Mouse (Mus musculus) c-Kit-negative CD71-positive TER-119-positive erythroid progenitor cells, embryonic 14.5 days (primary cell): ENCODE data around the gene Psen1.

ENCODE experiments used
- DNase-seq: peaks from one replicate; pipeline ENCODE4 v3.0.0-alpha.2; 2013; ENCODE audit warnings: low read depth, low spot score

Gene Psen1

DNA sequence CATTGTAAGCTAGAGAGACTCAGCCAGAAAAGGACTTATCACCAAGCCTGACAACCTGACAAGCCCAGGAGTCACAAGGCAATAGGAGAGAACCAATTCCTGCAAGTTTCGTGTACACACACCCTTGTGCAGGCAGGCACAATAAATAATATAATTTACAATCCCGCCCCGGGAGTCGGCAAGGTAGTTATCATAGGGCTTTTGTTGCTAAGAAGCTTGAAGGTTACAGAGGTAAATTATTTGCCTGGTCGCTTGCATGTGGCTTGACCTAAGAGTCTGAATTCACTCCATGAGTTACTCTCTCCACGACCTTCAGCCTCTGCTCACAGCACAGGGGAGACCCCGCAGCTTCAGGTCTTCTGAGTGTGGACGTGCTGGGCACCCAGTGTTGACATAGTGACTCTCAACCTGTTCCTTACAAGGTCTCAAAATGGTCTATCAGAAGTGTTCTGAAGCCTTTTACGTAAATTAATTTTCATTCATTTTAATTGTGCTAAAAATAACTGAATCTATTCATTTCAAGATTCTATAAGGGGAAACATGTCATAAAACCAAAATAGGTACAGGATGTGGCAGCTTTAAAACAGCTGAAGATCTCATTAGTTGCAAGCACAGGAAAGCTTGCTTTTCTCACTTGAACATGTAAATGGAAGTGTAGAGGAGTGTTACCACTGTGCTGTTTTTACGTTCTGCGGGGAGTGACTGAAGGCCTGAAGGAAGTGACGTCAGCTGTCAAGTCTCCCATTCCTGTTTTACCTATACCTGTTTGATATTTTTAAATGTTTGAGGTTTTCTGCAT, 38.8 kb downstream of the Psen1 start:
- DNase-seq: no peak

DNA sequence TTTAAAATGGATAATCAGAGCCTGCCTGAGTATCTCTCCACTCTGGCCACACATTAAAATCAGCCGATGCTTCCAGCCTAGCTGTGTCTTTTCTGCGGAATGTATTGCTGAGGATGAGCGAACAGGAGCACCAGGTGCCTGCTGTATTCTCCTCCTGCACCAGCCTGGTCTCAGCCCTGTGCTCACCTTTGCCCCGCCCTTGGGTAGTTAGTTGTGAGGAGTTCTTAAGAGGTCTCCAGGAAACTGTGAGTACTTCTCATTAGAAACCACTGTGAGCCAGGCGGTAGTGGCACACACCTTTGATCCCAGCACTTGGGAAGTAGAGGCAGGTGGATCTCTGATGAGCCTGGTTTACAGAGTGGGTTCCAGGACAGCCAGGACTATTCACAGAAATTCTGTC, 44.3 kb downstream of the Psen1 start:
- no peak for DNase-seq

GRCm38 (mm10) chr12:83734047-83734446, 46.1 kb downstream of the Psen1 start:
- no peak for DNase-seq

DNA sequence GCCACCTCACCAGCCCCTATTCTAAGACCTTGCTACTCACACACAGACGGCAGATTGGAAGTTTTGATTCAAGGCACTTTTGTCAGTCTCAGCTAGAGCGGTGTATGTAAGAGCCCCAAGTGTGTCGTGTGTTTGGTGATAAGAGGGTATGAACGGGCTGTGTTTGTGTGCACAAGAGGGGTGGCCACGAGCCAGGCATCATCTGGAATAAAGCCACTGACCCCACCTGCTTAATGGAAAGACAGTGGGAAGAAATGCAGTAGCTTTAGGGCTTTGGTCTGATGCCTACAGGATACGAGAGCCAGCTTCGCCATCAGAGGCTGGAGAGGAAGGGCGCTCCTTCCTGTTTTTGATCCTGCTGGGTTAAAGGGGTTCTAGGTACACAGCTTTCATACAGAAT, 48.3 kb downstream of the Psen1 start:
- no peak for DNase-seq

GRCm38 (mm10) chr12:83738651-83739050, 50.7 kb downstream of the Psen1 start:
- no peak for DNase-seq

DNA sequence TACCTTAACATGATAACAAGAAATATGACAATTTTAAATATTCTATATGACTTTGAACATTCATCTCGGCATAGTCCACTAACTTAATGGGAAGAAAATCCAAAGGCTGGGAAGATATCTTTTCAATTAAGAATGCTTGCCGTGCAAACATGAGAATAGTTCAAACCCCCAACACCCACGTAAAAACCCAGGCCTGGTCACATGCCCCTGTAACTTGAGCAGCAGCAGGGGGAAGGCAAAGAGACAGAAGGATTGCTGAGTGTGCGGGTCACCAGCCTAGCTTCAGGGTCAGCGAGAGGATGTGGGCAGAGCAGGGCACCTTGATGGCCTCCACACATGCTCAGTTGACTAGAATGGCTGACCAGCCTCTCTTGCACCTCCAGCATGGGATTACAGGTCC, 53.8 kb downstream of the Psen1 start:
- DNase-seq: no peak

DNA sequence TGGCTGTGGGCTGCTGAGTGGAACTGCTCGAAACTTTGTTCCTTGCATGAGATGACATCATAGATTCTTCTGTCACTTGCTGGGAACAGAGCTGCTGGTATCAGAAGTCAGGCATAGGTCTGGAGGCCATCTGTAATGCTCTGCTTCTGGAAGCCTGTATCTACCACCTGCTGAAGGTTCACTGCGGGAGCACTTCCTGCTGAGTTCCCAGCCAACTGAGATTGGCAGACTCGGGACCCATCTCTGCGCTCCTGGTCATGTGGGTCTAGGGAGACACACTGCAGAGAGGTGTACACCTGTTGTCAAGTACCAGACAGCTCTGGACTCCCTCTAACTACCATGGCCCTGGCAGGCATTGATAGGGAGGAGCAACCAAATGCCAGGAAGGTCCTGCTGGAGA, 54.9 kb downstream of the Psen1 start:
- no peak for DNase-seq

DNA sequence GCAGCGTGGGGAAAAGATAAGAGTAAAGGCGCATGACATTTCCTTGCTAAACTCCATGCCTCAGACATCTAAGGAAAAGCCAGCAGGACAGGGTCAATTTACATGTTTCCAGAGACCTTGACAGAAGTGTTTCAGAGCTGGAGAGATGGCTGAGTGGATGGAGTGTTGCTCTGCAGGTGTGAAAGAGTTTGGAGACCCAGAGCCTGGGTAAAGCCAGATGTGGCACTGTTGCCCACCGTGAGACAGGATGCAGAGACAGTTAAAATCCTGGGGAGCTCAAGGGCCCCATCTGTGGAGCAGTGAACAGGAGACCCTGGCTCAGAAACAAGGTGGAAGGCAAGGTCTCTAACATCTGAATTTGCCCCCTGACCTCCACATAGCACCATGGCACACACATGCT, 55.8 kb downstream of the Psen1 start:
- no peak for DNase-seq

- DNase-seq: no peak
These were observed 61.2 kb downstream of the Psen1 start for GRCm38 (mm10) chr12:83749186-83749585.

DNA sequence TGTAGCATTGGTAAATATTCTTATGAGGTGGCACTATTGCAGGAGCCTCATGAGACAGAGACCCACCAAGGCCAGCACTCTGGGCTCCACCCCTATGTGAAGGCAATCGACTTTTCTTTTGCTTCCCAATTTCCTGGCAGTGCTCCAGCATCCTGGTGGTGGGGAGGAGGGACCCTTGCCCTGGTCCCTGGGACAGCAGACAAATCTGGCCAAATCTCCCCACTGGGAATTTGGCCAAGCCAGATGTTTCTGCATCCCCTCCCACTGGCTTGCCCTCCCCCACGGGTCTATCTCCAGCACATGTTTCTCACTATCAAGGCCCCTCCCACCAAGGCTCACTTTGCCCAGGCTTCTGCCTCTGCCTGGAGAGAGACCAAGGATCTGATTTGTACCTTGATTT, 64.5 kb downstream of the Psen1 start:
- DNase-seq: no peak

- no peak for DNase-seq
These were observed 70.8 kb downstream of the Psen1 start for GRCm38 (mm10) chr12:83758735-83759134.

- no peak for DNase-seq
These were observed 72.2 kb downstream of the Psen1 start for GRCm38 (mm10) chr12:83760201-83760600.

- no peak for DNase-seq
These were observed 74.8 kb downstream of the Psen1 start for GRCm38 (mm10) chr12:83762706-83763105.

DNA sequence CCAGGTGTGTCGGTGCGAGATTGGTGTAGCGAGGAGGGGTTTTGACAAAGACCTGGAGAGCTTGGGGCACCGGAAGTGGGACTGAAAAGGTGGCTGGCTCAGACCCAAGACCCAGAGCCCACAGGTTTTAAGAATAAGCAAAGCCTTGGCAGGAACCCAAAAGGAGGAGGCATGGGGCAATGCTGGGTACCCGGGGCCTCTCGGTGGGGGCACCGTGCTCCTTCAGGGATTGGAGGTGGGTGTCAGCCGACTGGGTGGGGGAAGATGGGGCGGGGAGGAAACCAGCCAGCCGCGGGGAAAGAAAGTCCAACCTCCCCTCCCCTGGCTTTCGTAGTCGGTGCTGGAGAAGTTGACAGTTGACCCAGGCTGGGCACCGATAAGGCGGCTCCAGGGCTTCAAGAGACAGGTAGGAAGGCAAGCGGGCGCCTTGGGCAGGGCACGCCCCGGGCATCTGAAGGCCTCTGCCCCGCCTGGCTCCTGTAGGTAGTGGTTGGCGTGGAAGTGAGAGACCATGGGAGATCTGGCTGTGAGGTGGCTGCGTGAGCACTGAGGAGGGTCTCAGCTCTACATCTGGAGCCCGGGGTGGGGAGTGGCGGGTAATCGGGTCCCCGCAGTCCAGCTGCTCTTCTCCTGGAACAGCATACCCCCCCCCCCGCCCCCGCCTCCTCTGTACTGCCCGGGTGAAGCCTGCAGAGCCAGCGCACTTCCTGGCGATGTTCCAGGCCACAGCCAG, 75.5 kb downstream of the Psen1 start, which contains the start of gene Papln:
Gene Papln (plus strand): TSS at position 324 of the 733 bp plus-strand sequence.
- no peak for DNase-seq

- no peak for DNase-seq
These were observed 76.1 kb downstream of the Psen1 start for GRCm38 (mm10) chr12:83764044-83764365.

- DNase-seq: no peak
These were observed 76.6 kb downstream of the Psen1 start for GRCm38 (mm10) chr12:83764519-83764918.

DNA sequence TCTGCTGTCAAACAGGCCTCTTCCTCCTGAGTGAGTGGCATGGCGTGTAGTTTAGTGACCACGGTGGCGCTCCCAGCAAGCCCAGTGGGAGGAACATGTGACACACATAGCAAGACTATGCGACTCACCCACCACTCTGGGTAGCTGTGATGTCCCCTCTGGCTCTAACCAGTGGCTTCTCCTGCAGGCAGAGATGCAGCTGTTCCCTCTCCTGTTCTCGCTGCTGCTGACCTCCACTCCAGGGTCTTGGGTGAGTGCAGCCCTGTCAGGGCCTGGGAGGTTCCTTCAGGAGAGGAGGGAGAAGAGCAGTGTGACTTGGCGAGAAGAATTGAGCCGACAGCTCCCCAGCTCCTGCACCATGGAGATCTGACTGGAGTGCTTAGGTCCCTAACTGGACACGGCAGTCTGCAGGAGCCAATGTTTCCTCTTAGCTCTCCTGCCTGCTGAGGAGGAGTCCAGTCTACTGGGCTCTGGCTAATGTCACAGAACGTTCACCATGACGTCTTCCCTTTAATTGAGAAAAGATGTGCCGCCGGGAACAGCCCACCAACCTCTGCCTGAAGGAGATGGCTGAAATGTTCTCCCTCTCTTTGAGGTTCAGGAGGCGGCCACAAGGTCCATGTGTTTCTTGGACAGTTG, 78.1 kb downstream of the Psen1 start:
- no peak for DNase-seq

GRCm38 (mm10) chr12:83767833-83768232, 79.9 kb downstream of the Psen1 start:
- DNase-seq: no peak

DNA sequence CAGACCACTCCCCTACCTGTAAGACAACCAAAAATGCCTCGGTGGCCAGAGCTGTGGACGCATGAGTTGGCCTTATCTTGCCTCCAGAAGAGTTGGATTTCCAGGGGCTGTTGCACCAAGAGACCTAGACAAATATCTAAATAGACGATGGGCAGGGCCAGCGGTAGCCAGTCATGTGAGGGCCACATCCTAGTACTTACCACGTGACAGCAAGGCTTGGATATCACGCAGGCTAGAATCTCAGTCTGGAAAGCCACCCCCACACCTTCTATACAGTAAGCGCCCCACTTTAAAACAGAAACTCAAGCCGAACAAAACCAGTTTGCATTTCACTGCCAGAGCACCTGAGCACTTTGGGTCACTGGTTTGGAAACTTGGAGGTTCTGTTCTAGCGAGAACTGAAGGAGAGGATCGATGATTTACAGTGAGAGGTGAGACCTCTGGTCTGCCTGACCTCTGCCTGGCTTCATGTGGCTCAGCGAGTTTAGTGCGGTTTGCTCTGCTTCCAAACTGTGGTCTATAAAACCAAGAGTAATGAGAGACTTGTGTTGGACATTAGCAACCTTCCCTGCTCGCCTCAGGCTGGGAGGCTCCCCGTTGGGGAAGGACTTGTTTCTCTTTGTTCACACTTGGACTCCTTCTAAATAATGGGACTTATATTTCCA, 80.4 kb downstream of the Psen1 start:
- no peak for DNase-seq

DNA sequence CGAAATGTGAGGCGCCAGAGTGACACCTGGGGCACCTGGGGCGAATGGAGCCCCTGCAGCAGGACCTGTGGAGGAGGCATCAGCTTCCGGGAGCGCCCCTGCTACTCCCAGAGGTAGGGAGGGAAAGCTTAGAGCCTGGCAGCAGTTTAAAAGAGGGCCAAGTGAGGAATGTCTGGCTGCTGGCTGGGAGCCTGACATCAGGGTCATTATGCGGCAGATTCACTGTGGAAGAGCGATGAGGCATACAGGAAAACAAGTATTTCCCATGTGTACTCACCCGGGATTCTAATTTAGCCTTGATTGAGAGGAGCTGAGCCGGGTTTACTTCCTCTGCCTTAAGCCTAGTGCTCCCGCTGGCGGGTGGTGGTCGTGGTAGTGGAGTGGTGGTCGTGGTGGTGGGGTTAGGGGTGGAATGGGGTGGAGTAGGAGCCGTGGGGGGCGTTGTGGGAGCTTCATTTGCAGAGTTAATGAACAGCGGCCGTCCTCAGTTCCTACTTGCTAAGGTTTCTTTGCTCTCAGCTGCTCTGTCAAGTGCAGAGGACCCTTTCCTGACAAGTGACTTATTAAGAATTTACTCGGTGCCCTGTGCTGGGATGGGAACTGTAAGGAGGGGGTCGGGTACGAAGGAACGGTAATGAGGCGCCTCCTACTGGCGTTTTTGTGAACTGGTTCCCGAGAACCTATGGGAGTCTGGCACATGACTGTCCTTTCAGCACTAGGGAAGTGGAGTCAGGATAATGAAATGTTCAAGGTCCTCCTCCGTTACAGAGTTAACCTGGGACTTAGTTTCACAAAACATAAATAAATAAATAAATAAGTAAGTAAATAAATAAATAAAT, 82.7 kb downstream of the Psen1 start:
- DNase-seq: peak; percentile 13

DNA sequence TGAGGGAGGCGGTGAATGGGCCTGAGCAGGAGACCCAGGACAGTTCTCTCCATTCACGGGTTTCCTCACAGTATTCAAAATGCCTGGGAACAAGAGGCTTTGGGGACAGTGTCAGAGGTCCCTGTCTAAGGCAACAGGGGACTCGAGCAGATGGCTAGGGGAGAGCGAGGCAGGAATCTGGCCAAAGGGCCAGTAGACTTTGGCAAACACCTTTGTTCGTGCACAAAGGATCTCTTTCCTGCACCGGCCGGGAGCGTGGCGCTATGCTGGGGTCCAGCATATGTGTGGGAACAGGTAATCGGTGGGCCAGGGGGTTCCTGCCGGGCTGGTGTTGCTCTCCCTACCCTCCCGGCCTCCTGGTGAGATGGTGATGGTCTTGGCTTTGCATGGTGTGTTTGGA, 87.7 kb downstream of the Psen1 start:
- DNase-seq: no peak
